In genomic region chr3:123288856-123289570, GRCm38 (mm10) we compare ENCODE assay signal across 26 mouse cellular contexts. TPM values are rescaled to one million over a fixed set of nuclear protein-coding genes. Genes with fewer than 3 reads are reported as not detected.
A peak's percentile ranks its signal among the peaks of the same experiment; 100 is the strongest.
DNase-seq lines count a peak whose midpoint lies in the region; ATAC-seq lines count a peak whose summit lies in the region.
"Had no signal": no experiment of that assay in that cellular context is flagged by ENCODE, and none has a peak within 500 bp of the region (broad histone marks: within the 10 kb centered on the region; RNA-seq: fewer than 3 reads in every experiment).

No protein-coding gene starts in this region.

- H3K4me3 ChIP-seq in kidney, embryonic 14.5 days (ENCODE audit: low read length) = no peak overlapping the region
- no peak overlapping the region for H3K4me3 ChIP-seq in intestine, embryonic 14.5 days (ENCODE audit: low read depth, low read length)
- H3K4me3 ChIP-seq: embryonic facial prominence, embryonic 15.5 days; forebrain, embryonic 12.5 days; heart, embryonic 15.5 days; hindbrain, embryonic 13.5 days; midbrain, embryonic 13.5 days; stomach, embryonic 15.5 days had no signal

- WGBS in kidney, embryonic 14.5 days = 41% methylated on average over 9 of the region's 9 CpGs
- WGBS in intestine, embryonic 14.5 days = 43% methylated on average over 9 of the region's 9 CpGs
- WGBS in large intestine, adult 2 months = 22% methylated on average over 9 of the region's 9 CpGs

- no peaks in the 10 kb centered on the region for H3K27me3 ChIP-seq in kidney, embryonic 14.5 days (ENCODE audit: control insufficient read depth, insufficient read depth, low read length)
- no peaks in the 10 kb centered on the region for H3K27me3 ChIP-seq in intestine, embryonic 14.5 days (replicated peaks; ENCODE audit: control insufficient read depth, insufficient read depth, low read length)
- H3K27me3 ChIP-seq: embryonic facial prominence, embryonic 15.5 days; forebrain, embryonic 12.5 days; heart, embryonic 15.5 days; hindbrain, embryonic 13.5 days; midbrain, embryonic 13.5 days; stomach, embryonic 15.5 days had no signal

- no peak overlapping the region for H3K4me2 ChIP-seq in kidney, embryonic 14.5 days (replicated peaks; ENCODE audit: low read depth, low read length)
- no peak overlapping the region for H3K4me2 ChIP-seq in intestine, embryonic 14.5 days (ENCODE audit: low read length)
- H3K4me2 ChIP-seq: embryonic facial prominence, embryonic 15.5 days; forebrain, embryonic 12.5 days; heart, embryonic 15.5 days; hindbrain, embryonic 13.5 days; midbrain, embryonic 13.5 days; stomach, embryonic 15.5 days had no signal

- ATAC-seq in kidney, embryonic 14.5 days (ENCODE audit: low FRiP score, low TSS enrichment) = no peak
- ATAC-seq in intestine, embryonic 14.5 days (replicated peaks; ENCODE audit: low FRiP score, low TSS enrichment, low read depth) = 0 out of 2 replicates have a peak, but pooled peaks have one; percentile 45
- ATAC-seq: midbrain, embryonic 13.5 days had no signal

- H3K4me1 ChIP-seq in kidney, embryonic 14.5 days (ENCODE audit: control insufficient read depth, insufficient read depth, low read length) = no peaks in the 10 kb centered on the region
- no peaks in the 10 kb centered on the region; the same call in 1 of the 2 replicates for H3K4me1 ChIP-seq in intestine, embryonic 14.5 days (replicated peaks; ENCODE audit: control insufficient read depth, insufficient read depth, low read length)
- H3K4me1 ChIP-seq: embryonic facial prominence, embryonic 15.5 days; forebrain, embryonic 12.5 days; hindbrain, embryonic 13.5 days; midbrain, embryonic 13.5 days; stomach, embryonic 15.5 days had no signal

- peaks cover 15% of the 10 kb centered on the region; the same call in 1 of the 2 replicates for H3K36me3 ChIP-seq in kidney, embryonic 14.5 days (ENCODE audit: control insufficient read depth, insufficient read depth, low read length)
- peaks cover 38% of the 10 kb centered on the region for H3K36me3 ChIP-seq in intestine, embryonic 14.5 days (ENCODE audit: control insufficient read depth, insufficient read depth, low read length)
- H3K36me3 ChIP-seq: forebrain, embryonic 12.5 days; hindbrain, embryonic 13.5 days; midbrain, embryonic 13.5 days had no signal

- peak; percentile 36 for DNase-seq in kidney, adult 9 months
- DNase-seq in adipocyte (ENCODE audit: low spot score) = peak; percentile 15
- DNase-seq in intestine, embryonic 14.5 days (ENCODE audit: low spot score) = no peak
- peak; percentile 68 for DNase-seq in large intestine, adult 2 months (ENCODE audit: low read depth, low spot score)
- DNase-seq in lung, adult 18-20 months = no peak
- DNase-seq in natural killer cell, adult 2 months (ENCODE audit: low spot score in 2 of 2) = no peak
- DNase-seq: adrenal gland, adult 2 months; adrenal gland, postnatal 36 days; B cell, adult 2 months; cerebellum, adult 18-20 months; cerebellum, postnatal 14 days; gastrocnemius, postnatal 14 days; layer of hippocampus, postnatal 36 days; left cerebral cortex, postnatal 4 days; lung, adult 2 months; lung, postnatal 10 days; right cerebral cortex, postnatal 14 days; thymus, postnatal 14 days had no signal

- H3K27ac ChIP-seq in kidney, embryonic 14.5 days (ENCODE audit: low read depth, low read length) = no peak overlapping the region
- no peak overlapping the region for H3K27ac ChIP-seq in intestine, embryonic 14.5 days (ENCODE audit: low read depth)
- H3K27ac ChIP-seq: embryonic facial prominence, embryonic 15.5 days; forebrain, embryonic 12.5 days; heart, embryonic 15.5 days; hindbrain, embryonic 13.5 days; macrophage; midbrain, embryonic 13.5 days; stomach, embryonic 15.5 days had no signal

- no peaks in the 10 kb centered on the region for H3K9me3 ChIP-seq in kidney, embryonic 14.5 days (ENCODE audit: control insufficient read depth, low read length)
- no peaks in the 10 kb centered on the region for H3K9me3 ChIP-seq in intestine, embryonic 14.5 days (ENCODE audit: control insufficient read depth, low read length)
- H3K9me3 ChIP-seq: embryonic facial prominence, embryonic 15.5 days; forebrain, embryonic 12.5 days; heart, embryonic 15.5 days; stomach, embryonic 15.5 days had no signal

- H3K9ac ChIP-seq in kidney, embryonic 14.5 days (ENCODE audit: low read depth, low read length) = no peak overlapping the region
- H3K9ac ChIP-seq in intestine, embryonic 14.5 days (ENCODE audit: low read length) = no peak overlapping the region
- H3K9ac ChIP-seq: embryonic facial prominence, embryonic 15.5 days; forebrain, embryonic 12.5 days; heart, embryonic 15.5 days; hindbrain, embryonic 13.5 days; midbrain, embryonic 13.5 days; stomach, embryonic 15.5 days had no signal

RNA-seq across cellular contexts. Expression of gene Sec24d, which starts 21.8 kb away (rescaled TPM):
- 40.0 and 59.4 TPM in 2 replicates for polyA plus RNA-seq in kidney, embryonic 14.5 days (2014; fragmentation: Nextera tagmentation; extraction: Ambion mirVana)
- polyA plus RNA-seq in intestine, embryonic 14.5 days (2014; fragmentation: Nextera tagmentation; extraction: Ambion mirVana) = 88.0 and 98.2 TPM in 2 replicates
- 32.1 and 82.7 TPM in 2 replicates for polyA plus RNA-seq in large intestine, adult 2 months (2012; rRNA removed)

RNA-seq across cellular contexts. Expression of gene Synpo2, which starts 53.1 kb away (rescaled TPM):
- polyA plus RNA-seq in kidney, embryonic 14.5 days (2014; fragmentation: Nextera tagmentation; extraction: Ambion mirVana) = 5.5 and 8.3 TPM in 2 replicates
- 56.2 and 61.7 TPM in 2 replicates for polyA plus RNA-seq in intestine, embryonic 14.5 days (2014; fragmentation: Nextera tagmentation; extraction: Ambion mirVana)
- polyA plus RNA-seq in large intestine, adult 2 months (2012; rRNA removed) = 17.2 and 24.4 TPM in 2 replicates

Comparison
In these comparisons a context has a peak if more than half of its experiments do, and no peak if none do; other contexts are left out.
1. DNase-seq: peak in kidney, adult 9 months (single experiment), adipocyte (single experiment) and large intestine, adult 2 months (single experiment); none in intestine, embryonic 14.5 days (single experiment), lung, adult 18-20 months (0 of 2) and natural killer cell, adult 2 months (0 of 2).